Mouse (Mus musculus) monocyte, adult 2 months (primary cell): ENCODE measurements around the gene Hes5.

Experiments
- DNase-seq, 2 experiments: peaks; one replicate each; pipeline ENCODE4 v3.0.0; 2022; ENCODE audit warnings: low spot score in 2 of 2, low read depth in 1 of 2

Hes5 gene

DNA sequence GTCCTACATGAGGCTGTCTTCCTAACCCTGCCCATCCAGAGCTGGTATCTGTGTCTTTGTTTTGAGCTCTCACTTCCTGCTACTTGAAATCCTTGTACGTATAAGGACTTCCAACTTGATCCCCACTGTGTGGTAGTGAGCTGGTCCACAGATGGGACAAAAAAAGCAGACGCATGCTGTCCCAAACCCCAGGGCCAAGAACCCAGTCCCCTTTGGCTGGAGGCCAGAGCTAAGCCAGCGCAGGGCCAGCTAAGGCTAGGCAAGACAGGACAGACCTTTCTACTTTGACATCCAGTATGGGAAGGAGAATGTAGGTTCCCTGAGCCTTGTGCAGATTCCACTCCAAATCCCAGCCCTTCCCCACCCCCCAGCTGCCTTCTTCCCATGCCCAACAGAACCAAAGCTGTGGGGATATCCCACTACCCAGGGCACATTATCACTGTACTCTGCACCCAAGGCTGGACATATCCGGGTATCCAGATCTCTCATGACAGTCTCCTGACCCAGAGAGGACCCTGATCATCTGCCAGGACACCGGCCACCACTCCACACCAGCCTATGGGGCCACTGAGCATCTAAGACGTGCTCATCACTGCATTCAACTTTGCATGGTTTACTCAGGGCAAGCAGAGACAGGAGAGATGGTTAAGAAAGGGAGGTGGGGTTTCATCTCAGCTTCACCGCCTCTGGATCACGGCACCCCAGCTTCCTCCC is 50.7 kb downstream of the Hes5 start:
- no peak for DNase-seq
